In genomic region chr7:92180591-92181587, GRCm38 (mm10) we compare ENCODE assay signal across 8 mouse cellular contexts.
A peak's percentile ranks its signal among the peaks of the same experiment; 100 is the strongest.
DNase-seq lines count a peak whose midpoint lies in the region; ATAC-seq lines count a peak whose summit lies in the region.

No protein-coding gene starts in this region.

- H3K4me1 ChIP-seq in forebrain, embryonic 12.5 days = peaks cover 25% of the 10 kb centered on the region
- H3K4me1 ChIP-seq in hindbrain, embryonic 10.5 days (replicated peaks) = peaks cover 22% of the 10 kb centered on the region
- no peaks in the 10 kb centered on the region for H3K4me1 ChIP-seq in limb, embryonic 11.5 days (ENCODE audit: control insufficient read depth, insufficient read depth, low read length)

- H3K27me3 ChIP-seq in forebrain, embryonic 12.5 days = peaks cover 33% of the 10 kb centered on the region
- H3K27me3 ChIP-seq in hindbrain, embryonic 10.5 days (ENCODE audit: insufficient read depth, poor library complexity, severe bottlenecking) = peaks cover 33% of the 10 kb centered on the region
- H3K27me3 ChIP-seq in limb, embryonic 11.5 days (ENCODE audit: control insufficient read depth, insufficient read depth, low read length) = peaks cover 2% of the 10 kb centered on the region; the same call in 1 of the 2 replicates

- peak overlapping the region; percentile 59 for H3K9ac ChIP-seq in forebrain, embryonic 12.5 days
- H3K9ac ChIP-seq in limb, embryonic 11.5 days (ENCODE audit: low read length) = no peak overlapping the region; the same call in 1 of the 2 replicates

- H3K9me3 ChIP-seq in forebrain, embryonic 12.5 days = no peaks in the 10 kb centered on the region
- H3K9me3 ChIP-seq in hindbrain, embryonic 10.5 days = no peaks in the 10 kb centered on the region
- H3K9me3 ChIP-seq in limb, embryonic 11.5 days (ENCODE audit: control insufficient read depth, low read length) = no peaks in the 10 kb centered on the region

- H3K36me3 ChIP-seq in forebrain, embryonic 12.5 days (replicated peaks) = no peaks in the 10 kb centered on the region
- no peaks in the 10 kb centered on the region for H3K36me3 ChIP-seq in hindbrain, embryonic 10.5 days
- H3K36me3 ChIP-seq in limb, embryonic 11.5 days (ENCODE audit: control insufficient read depth, insufficient read depth, low read length) = no peaks in the 10 kb centered on the region

- peak; percentile 11 for DNase-seq in gastrocnemius, postnatal 10 days
- no peak for DNase-seq in gastrocnemius, adult 8-10 months (ENCODE audit: low spot score in 2 of 2)
- DNase-seq in brain, adult 2 months (ENCODE audit: low read depth, low spot score) = peak; percentile 39
- peak; percentile 60 for DNase-seq in hindbrain, embryonic 10.5 days (ENCODE audit: low spot score)
- peak; percentile 53 for DNase-seq in limb, embryonic 11.5 days (ENCODE audit: low spot score)
- peak; percentile 53 for DNase-seq in neural tube, embryonic 10.5 days (ENCODE audit: extremely low spot score, low spot score)
- DNase-seq in urinary bladder, postnatal 25 days (ENCODE audit: low spot score) = peak; percentile 8

- WGBS in forebrain, embryonic 12.5 days = 15% methylated on average over 29 of the region's 29 CpGs
- 20% methylated on average over 29 of the region's 29 CpGs for WGBS in hindbrain, embryonic 10.5 days
- WGBS in limb, embryonic 11.5 days = 17% methylated on average over 29 of the region's 29 CpGs

- no peak overlapping the region for H3K27ac ChIP-seq in forebrain, embryonic 12.5 days
- H3K27ac ChIP-seq in hindbrain, embryonic 10.5 days = peak overlapping the region; percentile 76
- no peak overlapping the region for H3K27ac ChIP-seq in limb, embryonic 11.5 days (replicated peaks; ENCODE audit: low read depth, low read length)

- H3K4me3 ChIP-seq in forebrain, embryonic 12.5 days (replicated peaks) = peak overlapping the region; percentile 39
- H3K4me3 ChIP-seq in hindbrain, embryonic 10.5 days = peak overlapping the region; percentile 54
- H3K4me3 ChIP-seq in limb, embryonic 11.5 days (ENCODE audit: low read depth, low read length) = peak overlapping the region; percentile 20

- H3K4me2 ChIP-seq in forebrain, embryonic 12.5 days = peak overlapping the region; percentile 70
- peak overlapping the region; percentile 53 for H3K4me2 ChIP-seq in limb, embryonic 11.5 days (ENCODE audit: low read depth, severe bottlenecking)

- peak; percentile 77 for ATAC-seq in forebrain, embryonic 12.5 days (ENCODE audit: low FRiP score)
- peak; percentile 49; the same call in 1 of the 2 replicates for ATAC-seq in limb, embryonic 11.5 days (ENCODE audit: insufficient number of reproducible peaks, low FRiP score, low TSS enrichment, low read depth)

Comparison
In these comparisons a context has a peak if more than half of its experiments do, and no peak if none do; other contexts are left out.
1. DNase-seq: peak in gastrocnemius, postnatal 10 days (single experiment), brain, adult 2 months (single experiment), hindbrain, embryonic 10.5 days (single experiment), limb, embryonic 11.5 days (single experiment), neural tube, embryonic 10.5 days (single experiment) and urinary bladder, postnatal 25 days (single experiment); none in gastrocnemius, adult 8-10 months (0 of 2).
2. Peak in every context shown above with its lines, with median percentiles within 50 percentile points of each other: H3K4me3 ChIP-seq.